Mouse (Mus musculus): ENCODE data around the gene Tlcd2.

Tlcd2 gene

DNA sequence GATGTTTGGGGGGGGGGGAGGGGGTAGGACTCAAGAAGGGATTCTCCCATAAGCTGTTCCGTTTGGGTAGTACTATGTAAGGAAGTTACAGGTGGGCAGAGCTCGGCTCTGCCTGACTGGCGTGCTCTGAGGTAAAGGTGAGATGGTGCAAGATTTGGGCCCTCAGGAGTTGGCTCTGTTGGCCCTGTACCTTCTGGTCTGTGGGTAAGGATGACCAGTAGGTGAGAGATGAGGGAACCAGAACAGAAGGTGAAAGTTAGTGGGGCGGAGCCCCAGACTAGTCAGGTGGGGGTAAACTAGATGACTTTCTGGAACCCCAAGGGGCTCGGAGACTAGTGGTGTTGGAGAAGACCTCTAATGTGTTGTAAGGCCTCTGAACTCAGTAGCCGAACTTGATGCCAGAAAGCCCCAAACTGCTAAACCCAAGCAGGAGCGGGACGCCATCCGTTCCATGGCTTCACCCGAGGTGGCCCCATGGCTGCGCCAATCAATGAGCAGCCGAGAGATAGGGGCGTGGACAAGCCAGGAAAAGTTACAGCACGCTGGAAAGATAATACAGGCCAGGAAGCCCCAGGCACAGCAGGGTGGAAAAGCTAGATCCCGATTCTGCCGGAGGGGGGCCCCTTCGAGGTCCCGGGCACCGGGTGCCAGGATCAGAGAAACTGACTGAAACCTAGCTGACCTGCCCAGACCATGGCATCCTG lies 6.1 kb downstream of the Tlcd2 start:
- peak in 1 of 2 experiments; percentile 32 for DNase-seq

DNA sequence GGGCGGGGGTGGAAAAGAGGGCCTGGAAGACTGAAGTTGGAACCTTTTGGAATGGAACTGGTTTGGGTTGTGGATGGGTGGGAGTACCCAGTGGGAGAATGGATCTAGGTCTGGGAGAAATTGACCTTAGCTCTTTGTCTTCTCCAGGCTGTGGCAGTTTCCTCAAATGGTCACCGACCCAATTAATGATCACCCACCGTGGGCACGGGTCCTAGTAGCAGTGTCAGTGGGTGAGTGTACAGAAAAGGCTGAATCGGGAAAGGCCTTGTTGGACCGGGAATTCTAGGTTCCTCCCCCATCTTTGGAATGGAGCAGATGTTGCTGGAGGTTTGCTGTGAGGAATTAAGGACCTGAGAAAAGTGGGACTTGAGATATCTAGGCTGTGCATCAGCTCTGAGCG lies 6.9 kb downstream of the Tlcd2 start:
- no peak for DNase-seq

DNA sequence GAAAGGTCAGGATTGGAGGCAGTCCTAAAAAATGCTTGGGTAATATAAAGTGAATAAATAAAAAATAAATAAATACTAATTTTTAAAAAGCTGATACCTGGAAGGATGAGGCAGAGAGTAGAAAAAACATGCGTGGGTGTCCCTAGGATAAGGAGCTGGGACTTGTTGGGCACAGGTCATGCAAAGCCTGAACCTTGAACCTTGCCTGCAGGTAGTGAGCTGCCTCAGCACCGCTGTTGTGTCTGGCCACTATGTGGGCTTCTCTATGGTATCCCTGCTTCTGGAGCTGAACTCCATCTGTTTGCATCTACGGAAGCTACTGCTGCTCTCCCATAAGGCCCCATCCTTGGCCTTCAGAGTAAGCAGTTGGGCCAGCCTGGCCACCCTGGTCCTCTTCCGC lies 7.7 kb downstream of the Tlcd2 start:
- no peak for DNase-seq

DNA sequence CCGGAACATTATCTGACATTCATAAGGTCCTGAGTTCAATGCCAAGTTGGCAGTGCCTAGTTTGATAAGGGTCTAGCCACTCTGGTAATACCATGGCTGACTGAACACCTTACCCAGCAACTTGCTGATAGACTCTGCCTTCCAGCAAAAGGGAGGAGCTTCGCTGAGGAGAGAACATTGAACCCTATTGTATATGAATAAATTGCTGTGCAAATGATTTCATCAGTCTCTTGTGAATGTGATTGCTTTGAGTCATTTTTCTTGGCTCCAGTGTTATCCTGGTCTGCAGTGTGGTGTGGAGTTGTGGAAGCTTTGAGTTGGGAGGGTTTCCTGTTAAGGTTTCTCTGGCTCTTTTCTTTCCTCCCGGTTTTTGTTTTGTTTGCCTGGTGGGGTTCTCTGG lies 9.2 kb downstream of the Tlcd2 start:
- DNase-seq = no peak

DNA sequence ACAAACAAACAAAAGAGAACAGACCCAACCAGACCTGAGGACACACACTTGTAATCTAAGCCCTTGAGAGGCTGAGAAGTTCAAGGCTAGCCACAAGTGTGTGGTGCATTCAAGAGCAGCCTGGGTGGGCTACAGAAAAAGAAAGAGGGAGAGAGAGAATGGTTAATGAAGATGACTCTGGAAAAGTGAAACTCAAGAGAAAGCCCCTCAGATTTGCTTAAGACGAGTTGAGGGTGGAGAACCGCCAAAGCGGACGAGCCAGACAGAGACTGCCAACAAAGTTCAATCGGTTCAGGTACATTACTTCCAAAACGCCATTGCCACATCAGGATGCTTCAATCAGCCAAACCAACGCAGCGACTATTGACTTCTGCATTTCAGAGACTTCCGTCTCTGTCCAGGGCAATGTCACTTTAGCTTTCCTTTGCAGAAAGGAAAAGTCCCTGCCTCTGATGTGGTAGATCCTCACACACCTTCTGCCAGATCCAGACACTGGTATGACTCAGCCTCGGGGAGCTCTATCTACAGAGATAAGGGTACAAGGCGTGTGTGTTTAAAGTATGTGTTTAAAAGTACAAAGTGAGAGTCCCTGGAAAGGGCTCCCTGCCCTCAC lies 11.1 kb downstream of the Tlcd2 start:
- no peak for DNase-seq

DNA sequence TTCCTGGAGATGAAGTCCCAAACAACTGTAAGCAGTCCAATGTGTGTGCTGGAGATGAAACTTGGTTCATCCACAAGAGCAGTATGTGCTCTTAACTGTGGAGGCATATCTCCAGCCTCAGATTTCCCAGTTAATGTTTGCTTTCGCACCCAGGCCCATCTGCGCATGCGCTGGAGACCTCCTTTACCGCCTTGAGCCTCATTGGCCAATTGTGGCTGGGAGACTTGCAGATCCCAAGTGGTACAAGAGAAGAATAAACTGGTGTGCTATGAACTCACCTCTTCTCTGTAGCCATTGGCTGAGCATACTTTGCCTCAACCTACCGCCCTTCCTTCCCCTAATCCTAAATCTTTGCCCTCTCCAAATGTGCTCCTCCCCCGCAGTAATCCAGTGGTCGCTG lies 11.9 kb downstream of the Tlcd2 start:
- no peak for DNase-seq

DNA sequence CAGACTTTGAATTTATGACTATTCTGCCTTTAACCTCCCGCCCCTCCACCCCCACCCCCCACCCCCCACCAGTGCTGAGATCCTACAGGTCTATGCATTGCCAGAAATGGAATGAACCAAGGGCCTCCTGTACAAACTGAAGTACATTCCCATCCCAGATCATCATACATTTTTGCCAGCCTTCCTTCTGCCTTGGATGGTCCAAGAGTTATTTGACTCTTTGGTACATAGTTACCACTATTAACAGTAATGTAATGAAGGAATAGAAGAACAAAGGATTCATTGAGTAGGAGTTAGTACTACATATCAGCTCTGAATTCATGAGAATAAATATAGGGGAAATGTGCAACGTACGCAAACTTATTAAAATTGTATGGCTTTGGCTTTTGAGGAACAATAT lies 24.7 kb downstream of the Tlcd2 start:
- DNase-seq = no peak

DNA sequence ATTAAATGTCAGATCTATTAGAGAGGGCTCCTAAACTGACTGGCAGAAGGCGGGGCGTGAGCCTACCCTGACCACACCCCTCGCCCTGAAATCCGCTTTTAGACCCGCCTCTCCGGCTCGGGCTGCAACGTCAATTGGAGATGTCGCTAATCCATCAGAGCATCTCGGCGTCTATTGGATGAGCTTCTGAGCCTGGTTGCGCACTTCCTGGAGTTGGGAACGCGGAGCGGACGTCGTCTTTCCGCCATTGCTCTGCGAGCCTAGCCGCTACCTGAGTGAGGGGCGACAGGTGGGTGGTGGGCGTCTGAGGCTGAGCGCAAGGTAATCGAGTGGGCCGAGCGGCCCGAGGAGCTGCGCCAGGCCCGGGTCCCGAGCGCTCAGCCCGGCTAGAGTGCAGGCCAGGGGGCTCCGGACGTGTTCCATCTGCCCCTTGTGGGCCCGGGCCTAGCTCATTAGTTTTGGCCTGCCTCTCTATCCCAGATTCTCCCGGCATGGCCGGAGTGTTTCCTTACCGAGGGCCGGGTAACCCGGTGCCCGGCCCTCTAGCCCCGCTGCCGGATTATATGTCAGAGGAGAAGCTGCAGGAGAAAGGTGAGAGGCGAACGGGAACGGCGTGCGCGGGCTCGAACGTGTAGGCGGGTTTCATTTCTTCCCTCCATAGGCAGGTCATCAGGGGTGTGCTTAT lies 25.2 kb downstream of the Tlcd2 start, which contains the start of gene Prpf8:
TSS of gene Prpf8 (plus strand) at position 216 of the 685 bp plus-strand sequence.
- DNase-seq = peak; percentile 97 to 98

DNA sequence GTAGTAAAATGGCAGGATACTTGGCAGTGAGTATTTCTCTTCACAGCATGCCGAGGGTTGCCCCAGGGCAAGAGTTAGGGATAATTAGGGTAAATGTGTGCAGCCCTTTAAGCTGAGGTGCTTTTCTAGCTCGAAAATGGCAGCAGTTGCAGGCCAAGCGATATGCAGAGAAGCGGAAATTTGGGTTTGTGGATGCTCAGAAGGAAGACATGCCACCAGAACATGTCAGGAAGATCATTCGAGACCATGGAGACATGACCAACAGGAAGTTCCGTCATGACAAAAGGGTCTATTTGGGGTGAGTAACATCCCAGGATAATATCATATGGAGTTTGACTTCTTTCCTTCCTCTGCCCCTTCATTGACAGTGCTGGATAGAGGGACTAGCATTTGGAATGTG lies 26.0 kb downstream of the Tlcd2 start:
- DNase-seq = peak in 1 of 2 experiments; percentile 18

DNA sequence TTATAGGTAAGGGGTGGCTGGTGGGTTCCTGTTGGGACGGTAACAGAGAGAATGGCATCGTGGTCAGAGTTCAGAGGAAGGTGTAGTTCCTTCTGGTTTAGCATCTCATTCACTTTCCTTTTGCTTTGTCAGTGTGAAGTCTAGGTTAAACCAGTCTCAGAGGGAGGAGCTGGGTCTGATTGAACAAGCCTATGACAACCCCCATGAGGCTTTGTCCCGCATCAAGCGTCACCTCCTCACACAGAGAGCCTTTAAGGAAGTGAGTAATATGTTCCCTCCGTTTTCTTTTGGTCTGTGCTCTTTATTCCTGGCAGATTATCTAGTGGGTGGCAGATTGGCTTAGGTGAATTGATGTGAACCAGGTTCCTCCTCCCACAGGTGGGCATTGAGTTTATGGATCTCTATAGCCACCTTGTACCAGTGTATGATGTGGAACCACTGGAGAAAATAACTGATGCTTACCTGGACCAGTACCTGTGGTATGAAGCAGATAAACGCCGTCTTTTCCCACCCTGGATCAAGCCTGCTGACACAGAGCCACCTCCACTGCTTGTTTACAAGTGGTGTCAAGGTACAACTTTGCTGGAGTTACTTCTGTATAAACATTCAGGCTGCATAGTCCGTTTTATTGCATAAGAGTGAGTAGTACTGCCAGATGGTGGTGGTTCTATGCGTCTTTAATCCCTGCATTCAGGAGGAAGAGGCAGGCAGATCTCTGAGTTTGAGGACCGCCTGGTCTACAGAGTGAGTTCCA lies 33.0 kb downstream of the Tlcd2 start:
- DNase-seq = no peak

DNA sequence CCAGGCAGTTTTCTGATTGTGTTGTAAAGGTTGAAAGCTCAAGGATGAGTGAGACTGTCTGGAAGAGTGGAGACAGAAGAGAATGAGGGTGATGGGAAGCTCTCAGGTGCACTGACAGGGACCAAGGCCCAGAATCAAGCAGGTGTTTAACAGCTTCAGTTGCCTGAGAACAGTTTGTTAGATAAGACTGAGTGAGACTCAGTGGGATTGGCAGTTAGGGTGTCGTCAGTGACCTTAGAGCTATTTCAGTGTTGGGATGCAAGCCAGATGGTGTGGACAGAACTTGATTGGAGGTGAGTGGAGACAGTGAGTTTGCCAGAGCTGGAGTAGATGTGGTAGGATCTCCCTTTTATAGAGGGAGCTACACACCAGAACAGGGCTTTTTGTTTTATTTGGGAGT lies 36.6 kb downstream of the Tlcd2 start:
- DNase-seq = no peak

DNA sequence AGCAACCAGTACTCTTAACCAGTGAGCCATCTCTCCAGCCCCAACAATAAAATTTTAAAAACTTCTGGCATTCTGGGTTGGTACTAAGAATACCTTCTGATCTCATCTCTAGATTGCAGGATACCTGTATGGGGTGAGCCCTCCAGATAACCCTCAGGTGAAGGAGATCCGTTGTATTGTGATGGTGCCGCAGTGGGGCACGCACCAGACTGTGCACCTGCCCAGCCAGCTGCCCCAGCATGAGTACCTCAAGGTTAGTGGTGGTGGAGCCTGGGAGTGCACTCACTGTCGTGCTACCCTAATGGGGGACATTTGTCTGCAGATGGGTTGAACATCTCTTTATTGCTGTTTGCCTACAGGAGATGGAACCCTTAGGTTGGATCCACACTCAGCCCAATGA lies 46.6 kb downstream of the Tlcd2 start:
- DNase-seq = no peak

DNA sequence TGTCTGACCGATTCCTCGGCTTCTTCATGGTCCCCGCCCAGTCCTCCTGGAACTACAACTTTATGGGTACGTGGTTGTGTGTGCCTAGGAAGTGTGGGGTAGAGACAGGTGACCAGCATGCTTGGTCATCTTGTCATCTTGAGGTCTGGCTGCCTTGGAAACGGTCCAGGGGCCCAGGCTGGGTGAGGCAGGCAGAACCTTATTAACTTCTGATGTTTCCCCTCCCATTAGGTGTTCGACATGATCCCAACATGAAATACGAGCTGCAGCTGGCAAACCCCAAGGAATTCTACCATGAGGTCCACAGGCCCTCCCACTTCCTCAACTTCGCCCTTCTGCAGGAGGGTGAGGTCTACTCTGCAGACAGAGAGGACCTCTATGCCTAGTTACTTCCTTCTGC lies 47.4 kb downstream of the Tlcd2 start:
- peak; percentile 36 to 39 for DNase-seq

DNA sequence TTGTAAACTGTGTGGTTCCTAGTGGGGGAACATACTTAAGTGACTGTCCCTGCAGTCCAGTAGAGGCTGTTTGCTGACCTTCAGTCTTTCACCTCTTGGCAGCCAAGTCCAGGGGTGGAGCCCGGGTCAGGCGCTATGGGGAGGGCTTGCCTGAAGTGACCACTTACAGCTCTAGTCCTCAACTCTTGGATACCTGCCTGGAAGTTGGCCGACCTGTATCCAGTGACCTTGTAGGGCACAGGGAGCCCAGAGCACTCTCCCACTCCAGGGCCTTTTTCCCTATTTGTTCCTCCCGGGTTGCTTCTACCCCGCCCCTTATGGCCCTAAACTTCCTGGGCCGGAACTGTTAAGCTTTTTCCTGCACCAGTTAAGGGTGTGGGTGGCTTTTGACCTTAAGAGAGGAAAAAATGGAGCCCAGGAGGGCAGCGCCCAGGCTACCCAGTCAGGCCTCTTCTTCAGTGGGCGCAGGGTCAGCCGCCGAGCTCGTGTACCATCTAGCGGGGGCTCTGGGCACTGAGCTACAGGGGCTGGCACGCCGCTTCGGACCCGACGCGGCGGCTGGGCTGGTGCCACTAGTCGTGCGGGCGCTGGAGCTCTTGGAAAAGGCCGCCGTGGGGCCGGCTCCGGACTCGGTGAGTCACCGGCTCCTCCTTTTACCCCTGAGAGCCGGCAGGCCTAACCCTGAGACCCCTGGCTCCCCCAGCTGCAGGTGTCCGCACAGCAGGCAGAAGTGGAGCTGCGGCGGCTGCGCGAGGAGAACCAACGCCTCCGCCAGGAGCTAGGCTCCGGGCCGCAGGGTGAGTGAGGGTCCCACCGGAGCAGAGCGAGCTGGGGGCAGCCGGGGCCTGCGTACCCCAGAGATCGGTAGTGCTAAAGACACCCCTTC lies 48.5 kb downstream of the Tlcd2 start, which contains the start of gene Rilp:
TSS of gene Rilp (plus strand) at position 354 of the 886 bp plus-strand sequence.
- DNase-seq = peak; percentile 90 to 91

DNA sequence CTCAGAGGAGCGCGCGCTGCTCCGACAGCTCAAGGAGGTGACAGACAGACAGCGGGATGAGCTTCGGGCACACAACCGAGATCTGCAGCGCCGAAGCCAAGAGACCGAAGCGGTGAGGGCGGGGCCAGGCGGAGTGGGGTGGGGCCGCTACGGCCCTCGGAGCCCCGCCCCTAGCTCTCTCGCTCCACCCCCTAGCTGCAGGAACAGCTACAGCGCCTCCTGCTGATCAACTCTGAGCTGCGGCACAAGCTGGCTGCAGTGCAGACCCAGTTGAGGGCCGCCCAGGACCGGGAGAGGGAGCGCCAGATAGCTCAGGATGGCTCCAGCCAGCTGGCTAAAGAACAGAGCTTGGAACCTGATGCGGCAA lies 49.1 kb downstream of the Tlcd2 start:
- peak; percentile 98 to 99 for DNase-seq

DNA sequence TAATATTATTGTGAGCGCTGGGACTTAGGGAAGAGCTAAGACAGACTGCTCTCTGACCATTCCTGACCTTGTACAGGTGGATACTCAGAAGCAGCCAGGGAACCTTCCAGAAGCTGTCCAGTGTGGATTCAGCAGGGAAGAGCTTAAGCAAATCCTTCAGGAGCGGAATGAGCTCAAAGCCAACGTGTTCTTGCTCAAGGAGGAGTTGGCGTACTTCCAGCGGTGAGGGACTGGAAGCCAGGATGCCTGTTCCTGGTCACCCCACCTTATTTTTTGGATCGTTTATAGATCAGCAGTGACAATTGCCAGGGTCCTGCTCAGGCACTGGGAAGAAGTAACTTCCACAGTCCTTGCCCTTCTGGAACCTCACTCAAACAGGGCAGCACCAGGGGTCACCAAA lies 49.7 kb downstream of the Tlcd2 start:
- peak; percentile 83 to 86 for DNase-seq

DNA sequence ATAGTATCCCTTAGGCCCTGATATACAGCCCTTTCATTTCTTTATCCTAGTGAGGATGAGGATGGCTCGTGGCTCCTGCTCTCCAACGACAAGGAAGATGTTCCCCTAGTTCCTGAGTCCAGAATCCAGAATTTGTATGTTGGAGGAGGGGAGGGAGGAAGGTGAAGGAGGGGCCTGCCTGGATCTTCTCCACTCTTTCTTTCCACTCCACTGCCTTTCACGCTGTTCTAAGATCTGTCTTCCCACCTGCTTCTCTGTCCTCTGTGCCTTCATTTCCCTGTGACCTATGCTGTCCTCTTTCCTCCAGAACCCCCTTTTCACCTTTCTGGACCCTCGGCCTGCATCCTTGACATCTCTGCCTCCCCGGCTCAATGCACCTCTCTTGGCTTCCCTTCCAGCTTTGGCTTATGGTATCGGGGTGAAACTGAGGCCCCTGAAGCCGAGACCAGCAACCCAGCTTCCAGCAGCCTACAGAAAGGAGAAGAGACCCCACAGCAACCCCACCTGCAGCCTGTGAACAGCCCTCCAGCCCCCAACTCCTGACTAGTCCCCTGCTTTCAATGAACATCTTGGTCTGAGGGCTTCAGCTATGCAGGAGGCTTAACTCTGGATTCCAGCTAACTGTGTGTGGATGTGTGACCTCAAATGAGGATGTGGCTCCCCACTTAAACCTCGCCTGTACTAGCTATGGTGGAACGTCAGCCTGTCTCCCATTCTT lies 50.9 kb downstream of the Tlcd2 start:
- peak; percentile 58 to 66 for DNase-seq

DNA sequence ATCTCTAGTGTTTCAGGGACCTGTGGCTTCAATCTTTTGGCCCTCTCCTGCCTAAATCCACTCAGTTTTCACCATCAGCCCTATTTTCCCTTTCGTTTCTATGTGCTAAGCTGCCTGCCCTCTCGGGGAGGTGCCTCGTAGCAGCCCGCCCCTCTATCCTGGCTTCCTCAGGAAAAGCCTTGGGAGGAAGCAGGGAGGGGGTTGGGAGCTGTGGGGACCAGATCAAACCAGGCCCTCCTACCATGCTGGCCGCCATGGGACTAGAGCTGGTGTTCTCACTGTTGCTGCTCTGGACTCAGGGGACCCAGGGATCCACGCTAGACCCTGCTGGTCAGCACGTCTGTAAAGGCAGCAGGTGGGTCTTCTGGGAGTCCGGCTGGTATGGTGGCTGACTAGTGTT lies 51.8 kb downstream of the Tlcd2 start, which contains the start of gene Scarf1:
TSS of gene Scarf1 (plus strand) at position 205 of the 400 bp plus-strand sequence.
- DNase-seq = peak in 1 of 2 experiments; percentile 26

DNA sequence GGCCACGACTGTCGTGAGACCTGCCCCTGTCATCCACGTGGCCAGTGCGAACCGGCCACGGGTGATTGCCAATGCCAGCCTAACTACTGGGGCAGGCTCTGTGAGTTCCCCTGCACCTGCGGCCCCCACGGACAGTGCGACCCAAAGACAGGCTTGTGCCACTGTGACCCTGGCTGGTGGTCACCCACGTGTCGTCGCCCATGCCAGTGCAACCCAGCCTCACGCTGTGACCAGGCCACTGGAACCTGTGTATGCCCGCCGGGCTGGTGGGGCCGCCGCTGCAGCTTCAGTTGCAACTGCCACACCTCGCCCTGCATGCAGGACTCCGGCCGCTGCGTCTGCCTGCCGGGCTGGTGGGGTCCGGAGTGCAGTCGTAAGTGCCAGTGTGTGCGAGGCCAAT lies 53.7 kb downstream of the Tlcd2 start:
- DNase-seq = no peak

DNA sequence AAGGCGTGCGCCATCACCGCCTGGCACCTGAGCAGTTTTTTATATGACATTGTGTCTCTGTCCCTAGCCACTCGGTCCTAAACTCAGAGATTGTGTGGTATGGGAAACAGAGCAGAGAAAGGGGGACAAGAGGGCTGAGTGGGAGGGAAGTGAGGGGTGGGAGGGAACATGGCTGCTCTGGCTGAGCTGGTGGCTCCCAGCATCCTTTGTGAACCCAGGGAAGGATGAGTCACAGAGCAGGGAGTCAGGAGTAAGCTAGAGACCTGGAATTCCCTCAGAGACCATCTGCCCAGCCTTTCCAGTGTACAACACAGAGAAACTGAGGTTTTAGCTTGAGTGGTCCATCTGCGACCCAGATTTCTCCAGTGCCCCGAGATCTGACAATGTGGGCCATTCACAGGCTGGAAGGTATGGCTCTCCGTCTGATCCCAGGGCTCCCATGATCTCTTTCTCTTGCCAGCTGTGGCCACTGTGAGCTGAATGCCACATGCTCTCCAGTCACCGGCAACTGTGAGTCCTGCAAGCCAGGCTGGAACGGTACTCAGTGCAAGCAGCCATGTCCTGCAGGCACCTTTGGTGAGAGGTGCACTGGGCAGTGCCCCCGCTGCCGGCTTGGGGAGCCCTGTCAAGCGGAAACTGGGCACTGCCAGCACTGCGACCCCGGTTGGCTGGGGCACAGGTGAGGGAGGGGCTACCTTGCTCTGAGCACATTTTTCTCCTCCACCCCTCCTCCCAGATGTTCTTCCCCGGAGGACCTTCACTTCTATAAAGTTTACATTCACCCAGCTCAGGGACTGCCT lies 58.5 kb downstream of the Tlcd2 start:
- no peak for DNase-seq

Measured in cerebellum, postnatal 10 days (tissue).